Mouse (Mus musculus) heart, embryonic 13.5 days (tissue): ENCODE measurements around the gene Ptafr. TPM values are rescaled to one million over a fixed set of nuclear protein-coding genes. Genes with fewer than 3 reads are reported as not detected.
A peak's percentile ranks its signal among the peaks of the same experiment; 100 is the strongest.

Source experiments
- ATAC-seq: fragments of 200-750 bp; cut with Nextera tagmentation; 2 replicates; pipeline ENCODE4 v1.8.0; 2017; ENCODE audit warnings: moderate TSS enrichment; ENCODE audit not compliant: insufficient number of reproducible peaks, low FRiP score, low TSS enrichment; ENCODE audit errors: extremely low read depth
- H3K27ac ChIP-seq: fragments of 300-500 bp; sonication (generic); replicated peaks from 2 replicates; pipeline ENCODE4 v1.5.1; 2015; ENCODE audit warnings: moderate library complexity, mild to moderate bottlenecking, inconsistent platforms
- H3K27me3 ChIP-seq: fragments of 300-500 bp; sonication (generic); replicated peaks from 2 replicates; pipeline ENCODE4 v1.6.1; 2015; ENCODE audit warnings: mild to moderate bottlenecking, inconsistent platforms
- H3K36me3 ChIP-seq: fragments of 300-500 bp; sonication (generic); 2 replicates; pipeline ENCODE4 v1.6.1; 2015; ENCODE audit warnings: mild to moderate bottlenecking, inconsistent platforms
- H3K4me1 ChIP-seq: fragments of 300-500 bp; sonication (generic); 2 replicates; pipeline ENCODE4 v1.6.1; 2015; ENCODE audit warnings: inconsistent platforms
- H3K4me2 ChIP-seq: fragments of 300-500 bp; sonication (generic); 2 replicates; pipeline ENCODE4 v1.6.1; 2015; ENCODE audit warnings: inconsistent platforms, mild to moderate bottlenecking, moderate library complexity
- H3K4me3 ChIP-seq: fragments of 300-500 bp; sonication (generic); 2 replicates; pipeline ENCODE4 v1.5.1; 2015; ENCODE audit warnings: moderate library complexity, mild to moderate bottlenecking, inconsistent platforms
- H3K9ac ChIP-seq: fragments of 300-500 bp; sonication (generic); 2 replicates; pipeline ENCODE4 v1.6.1; 2015; ENCODE audit warnings: inconsistent platforms, mild to moderate bottlenecking, moderate library complexity
- H3K9me3 ChIP-seq: fragments of 300-500 bp; sonication (generic); 2 replicates; pipeline ENCODE4 v1.6.1; 2016; ENCODE audit warnings: inconsistent platforms
- WGBS: fragments of 180-500 bp; shearing (Covaris S2); methylation state at CpG from one replicate; pipeline ENCODE4 v1.1.7; 2015; ENCODE audit warnings: mixed read lengths; 5-methylcytosine and 5-hydroxymethylcytosine counted together
- polyA plus RNA-seq: library from polyadenylated mRNA; unstranded; fragments of >200 nt; fragmentation: Nextera tagmentation; extraction: Ambion mirVana; gene quantifications from 2 replicates; pipeline ENCODE4 v1.2.1, GENCODE M21; 2015

Gene Ptafr
- polyA plus RNA-seq, 1 experiment from 2014 or later, result 1.2 TPM

DNA sequence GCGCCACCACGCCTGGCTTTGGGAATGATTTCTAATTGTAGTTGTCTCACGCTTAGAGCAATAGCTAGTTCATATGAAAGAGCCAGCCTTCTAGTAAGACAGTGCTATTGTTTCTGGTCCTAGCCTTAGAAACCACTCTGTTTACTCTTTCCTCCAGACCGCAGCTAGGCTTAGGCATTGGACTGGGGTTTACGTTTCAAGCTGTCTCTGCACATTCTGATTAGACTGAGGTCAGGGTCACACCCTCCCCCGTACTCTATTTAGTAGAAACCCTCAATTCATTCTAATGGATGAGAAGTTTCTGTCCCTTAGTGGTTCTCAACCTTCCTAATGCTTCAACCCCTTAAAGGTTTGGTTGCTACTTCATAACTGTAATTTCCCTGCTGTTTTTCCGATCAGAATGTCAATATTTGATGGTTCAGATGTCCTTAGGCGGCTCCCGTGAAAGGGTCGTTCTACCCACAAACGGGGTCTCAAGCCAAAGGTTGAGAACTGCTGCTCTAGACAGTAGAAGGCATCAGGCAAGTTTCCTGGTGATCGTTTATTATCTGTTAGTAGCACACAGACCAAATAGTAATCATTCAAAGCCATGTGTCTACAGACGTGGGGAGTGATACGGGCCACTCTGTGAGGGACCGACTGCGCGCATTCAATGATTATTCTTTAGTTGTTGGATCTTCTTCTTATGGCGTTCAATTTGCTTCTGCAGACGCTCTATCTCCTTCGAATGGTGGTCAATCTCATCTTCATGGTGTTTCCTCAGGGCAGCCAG lies 33.6 kb upstream of the Ptafr start:
- H3K9ac ChIP-seq, result no peak overlapping the region
- no peaks in the 10 kb centered on the region for H3K27me3 ChIP-seq
- H3K4me3 ChIP-seq, result peak overlapping the region; percentile 67; the same call in 1 of the 2 replicates
- H3K27ac ChIP-seq, result peak overlapping the region; percentile 5; the same call in 1 of the 2 replicates
- peak overlapping the region; percentile 80 for H3K4me2 ChIP-seq
- 82% methylated on average over 20 of the region's 20 CpGs for WGBS
- no peak for ATAC-seq
- peaks cover 32% of the 10 kb centered on the region for H3K36me3 ChIP-seq
- peaks cover 33% of the 10 kb centered on the region for H3K4me1 ChIP-seq
- H3K9me3 ChIP-seq, result no peaks in the 10 kb centered on the region

DNA sequence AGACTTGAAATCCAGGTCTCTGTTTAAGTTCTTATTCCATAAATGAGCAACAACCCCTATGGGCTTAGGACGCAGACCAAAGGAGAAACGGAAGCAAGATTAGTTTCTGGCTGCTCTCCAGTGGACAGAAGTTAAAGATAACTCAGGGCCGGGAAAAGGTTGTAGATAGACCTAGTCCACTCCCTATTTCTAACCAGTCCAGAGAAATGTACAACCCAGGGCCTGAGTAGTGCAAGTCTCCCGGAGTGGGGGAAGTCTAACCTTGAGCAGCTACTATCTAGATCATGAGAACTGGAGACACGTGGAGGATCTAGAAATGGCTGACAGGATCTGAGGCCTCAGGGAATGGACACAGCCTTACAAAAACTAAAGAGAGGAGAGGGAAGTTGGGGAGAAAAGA lies 31.4 kb upstream of the Ptafr start:
- H3K9ac ChIP-seq, result peak overlapping the region; percentile 93
- H3K36me3 ChIP-seq, result peaks cover 32% of the 10 kb centered on the region
- no peaks in the 10 kb centered on the region for H3K27me3 ChIP-seq
- H3K4me2 ChIP-seq, result peak overlapping the region; percentile 80
- H3K9me3 ChIP-seq, result no peaks in the 10 kb centered on the region
- 1% methylated on average over 5 of the region's 5 CpGs for WGBS
- peaks cover 48% of the 10 kb centered on the region for H3K4me1 ChIP-seq
- ATAC-seq, result peak; percentile 28; the same call in 1 of the 2 replicates
- H3K27ac ChIP-seq, result peak overlapping the region; percentile 97
- peak overlapping the region; percentile 67 for H3K4me3 ChIP-seq

DNA sequence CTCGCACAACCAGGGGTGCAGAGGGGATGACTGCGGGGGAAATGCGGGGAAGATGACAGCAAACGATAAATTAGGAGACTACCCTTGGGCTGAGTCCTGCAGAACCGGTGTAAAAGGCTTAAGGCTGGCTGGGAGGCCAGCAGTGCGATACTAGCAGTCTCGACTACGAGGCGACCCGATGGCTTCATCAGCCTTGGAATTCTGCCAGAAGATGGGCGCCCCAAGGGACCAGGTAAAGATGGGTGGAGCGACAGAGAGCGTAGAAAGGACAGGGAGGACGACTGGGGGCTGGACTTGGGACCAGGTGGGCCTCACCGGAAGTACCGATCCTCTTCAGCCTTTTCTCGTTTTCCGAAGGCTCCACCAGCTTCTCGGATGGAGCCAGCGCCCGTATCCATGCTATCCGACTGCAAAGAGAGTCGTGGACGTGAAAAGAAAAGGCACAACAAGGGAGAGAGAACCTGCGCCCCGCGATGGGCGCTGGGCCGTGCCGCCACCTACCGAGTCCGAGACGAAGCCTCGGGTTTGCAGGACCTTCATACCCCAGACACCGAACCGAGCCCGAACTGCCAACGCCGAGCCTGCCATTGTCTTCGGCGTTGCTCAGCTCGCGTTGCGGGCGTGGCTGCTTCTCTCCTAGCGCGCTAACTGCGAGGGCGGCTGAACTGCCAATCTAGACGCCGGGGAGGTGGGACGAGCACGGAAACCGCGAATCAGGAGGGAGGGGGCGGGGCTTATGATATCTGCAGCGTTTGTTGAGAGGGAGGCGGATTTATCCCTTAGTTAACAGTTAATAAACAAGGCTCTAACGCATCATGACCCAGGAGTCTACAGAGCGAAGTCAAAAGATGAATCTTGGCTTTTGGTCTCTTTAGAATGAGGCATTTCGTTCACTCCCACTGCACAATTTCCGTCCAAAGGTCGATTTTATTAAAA lies 30.6 kb upstream of the Ptafr start, which contains the start of gene Atpif1:
Gene Atpif1 (minus strand): TSS at position 679 of the 936 bp plus-strand sequence.
- Histone ChIP-seq H3K4me3 (peak within 1 kb of the TSS; percentile 67), H3K4me1 (peaks cover 51% of the 10 kb centered on the region), H3K9ac (peak within 1 kb of the TSS; percentile 93), H3K36me3 (peaks cover 40% of the 10 kb centered on the region), H3K27me3 (no peaks in the 10 kb centered on the region), H3K27ac (peak within 1 kb of the TSS; percentile 97), H3K4me2 (peak within 1 kb of the TSS; percentile 80), H3K9me3 (no peaks in the 10 kb centered on the region)
- peak; percentile 80 for ATAC-seq
- under 1% methylated on average over 63 of the region's 63 CpGs for WGBS

DNA sequence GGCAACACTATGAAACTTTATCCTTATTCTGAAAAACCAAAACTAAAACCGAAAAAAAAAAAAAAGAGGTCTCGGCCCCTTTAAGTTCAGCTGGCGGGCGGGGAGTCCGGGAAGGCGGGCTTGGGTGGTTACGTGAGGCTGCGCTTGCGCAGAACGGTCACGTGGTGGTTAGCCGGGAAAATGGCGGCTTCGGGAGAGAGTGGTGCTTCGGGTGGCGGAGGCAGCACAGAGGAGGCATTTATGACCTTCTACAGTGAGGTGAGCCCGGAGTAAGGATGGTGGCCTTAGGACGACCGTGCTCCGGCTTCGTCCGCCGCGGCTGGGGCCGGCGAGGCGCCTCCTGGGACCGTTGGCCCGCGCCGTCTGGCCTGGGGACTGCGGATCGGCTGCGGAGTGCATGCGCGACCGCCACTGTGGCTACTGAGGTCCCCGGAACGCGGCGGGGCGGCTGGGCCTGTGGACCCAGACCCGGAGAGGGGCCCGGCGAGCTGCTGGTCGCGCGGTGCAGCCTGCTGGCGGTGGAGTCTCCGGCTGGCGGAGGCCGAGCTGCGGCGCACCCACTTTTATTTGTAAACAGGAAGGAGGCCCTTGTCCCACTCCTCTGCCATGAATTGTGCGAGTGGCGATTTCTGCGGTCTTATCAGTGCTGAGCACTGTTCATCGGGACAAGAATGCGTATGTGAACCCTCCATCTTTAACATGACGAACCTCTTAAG lies 28.3 kb upstream of the Ptafr start, which contains the start of gene Dnajc8:
Gene Dnajc8 (plus strand): TSS at position 145 of the 716 bp plus-strand sequence.
- ATAC-seq, result peak; percentile 56
- Histone ChIP-seq H3K9me3 (no peaks in the 10 kb centered on the region), H3K27me3 (no peaks in the 10 kb centered on the region), H3K4me2 (peak within 1 kb of the TSS; percentile 80), H3K4me3 (peak within 1 kb of the TSS; percentile 100), H3K9ac (peak within 1 kb of the TSS; percentile 96), H3K27ac (peak within 1 kb of the TSS; percentile 86), H3K4me1 (peaks cover 48% of the 10 kb centered on the region), H3K36me3 (peaks cover 43% of the 10 kb centered on the region)
- under 1% methylated on average over 60 of the region's 60 CpGs for WGBS

DNA sequence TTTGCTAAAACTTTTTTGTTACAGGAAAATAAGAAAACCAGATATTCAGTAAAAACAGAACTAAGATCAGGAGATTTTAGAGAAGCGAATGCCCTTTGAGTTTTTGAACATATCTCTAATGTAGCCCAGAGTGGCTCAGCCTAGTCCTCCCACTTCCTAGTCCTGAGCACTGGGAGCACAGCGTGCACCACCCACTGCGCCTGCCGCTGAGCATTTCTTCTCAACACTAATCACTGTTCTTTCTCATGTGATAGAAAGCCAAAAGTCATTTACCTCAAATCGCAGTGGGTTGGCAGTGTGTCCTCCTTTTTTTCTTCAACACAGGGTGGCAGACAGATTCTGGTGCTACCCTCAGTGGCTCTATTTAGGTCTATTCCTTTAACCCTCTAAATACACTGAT lies 24.4 kb upstream of the Ptafr start:
- 93% methylated on average over 5 of the region's 5 CpGs for WGBS
- no peak overlapping the region for H3K27ac ChIP-seq
- no peaks in the 10 kb centered on the region for H3K9me3 ChIP-seq
- no peak overlapping the region for H3K4me2 ChIP-seq
- H3K4me1 ChIP-seq, result peaks cover 25% of the 10 kb centered on the region
- H3K9ac ChIP-seq, result no peak overlapping the region
- ATAC-seq, result no peak
- no peak overlapping the region for H3K4me3 ChIP-seq
- H3K27me3 ChIP-seq, result no peaks in the 10 kb centered on the region
- H3K36me3 ChIP-seq, result peaks cover 67% of the 10 kb centered on the region

DNA sequence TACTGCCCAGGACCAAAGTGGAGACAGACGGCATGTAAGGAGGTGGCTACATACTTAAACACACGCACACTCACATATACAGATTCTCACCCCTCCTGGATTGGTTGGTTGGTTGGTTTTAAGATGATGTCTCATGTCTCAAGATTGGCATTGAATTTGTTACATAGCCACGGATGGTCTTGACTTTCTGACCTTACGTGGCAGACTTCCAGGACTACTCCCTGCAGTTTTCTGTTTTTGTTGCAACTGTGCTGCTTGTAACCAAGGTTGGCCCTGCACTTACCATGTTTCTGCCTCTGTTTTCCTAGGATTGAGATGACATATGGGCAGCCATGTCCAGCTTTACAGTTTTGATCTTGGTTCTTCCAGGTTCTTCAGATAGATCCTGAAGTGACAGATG lies 22.5 kb upstream of the Ptafr start:
- Histone ChIP-seq H3K4me2 (no peak overlapping the region), H3K27me3 (no peaks in the 10 kb centered on the region), H3K4me3 (no peak overlapping the region), H3K9ac (no peak overlapping the region), H3K27ac (no peak overlapping the region), H3K9me3 (no peaks in the 10 kb centered on the region), H3K36me3 (peaks cover 85% of the 10 kb centered on the region), H3K4me1 (peaks cover 14% of the 10 kb centered on the region)
- no peak for ATAC-seq
- WGBS, result 85% methylated on average over 4 of the region's 4 CpGs

DNA sequence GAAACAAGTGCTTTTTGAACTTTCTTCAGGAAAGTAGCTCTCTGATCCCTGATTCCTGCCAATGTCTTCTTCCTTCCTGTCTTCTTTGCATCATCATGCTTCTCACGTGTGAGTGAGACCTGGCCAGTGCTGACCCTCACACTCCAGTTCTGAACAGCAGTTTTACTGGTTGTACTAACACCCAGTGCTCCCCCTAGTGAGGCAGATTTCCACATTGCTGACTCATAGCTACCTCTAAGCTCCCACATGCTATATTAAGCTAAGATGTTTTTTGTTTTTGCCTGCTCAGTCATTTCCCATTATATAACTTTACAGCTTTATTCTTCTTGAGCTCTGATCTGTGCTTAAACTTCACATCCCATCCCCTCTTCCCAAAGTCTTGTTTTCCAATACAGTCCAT lies 21.1 kb upstream of the Ptafr start:
- ATAC-seq, result no peak
- Histone ChIP-seq H3K36me3 (peaks cover 96% of the 10 kb centered on the region), H3K27ac (no peak overlapping the region), H3K9me3 (no peaks in the 10 kb centered on the region), H3K4me1 (peaks cover 2% of the 10 kb centered on the region; the same call in 1 of the 2 replicates), H3K4me2 (no peak overlapping the region), H3K27me3 (no peaks in the 10 kb centered on the region), H3K9ac (no peak overlapping the region), H3K4me3 (no peak overlapping the region)
- 45% methylated on average over 1 of the region's 1 CpGs for WGBS

DNA sequence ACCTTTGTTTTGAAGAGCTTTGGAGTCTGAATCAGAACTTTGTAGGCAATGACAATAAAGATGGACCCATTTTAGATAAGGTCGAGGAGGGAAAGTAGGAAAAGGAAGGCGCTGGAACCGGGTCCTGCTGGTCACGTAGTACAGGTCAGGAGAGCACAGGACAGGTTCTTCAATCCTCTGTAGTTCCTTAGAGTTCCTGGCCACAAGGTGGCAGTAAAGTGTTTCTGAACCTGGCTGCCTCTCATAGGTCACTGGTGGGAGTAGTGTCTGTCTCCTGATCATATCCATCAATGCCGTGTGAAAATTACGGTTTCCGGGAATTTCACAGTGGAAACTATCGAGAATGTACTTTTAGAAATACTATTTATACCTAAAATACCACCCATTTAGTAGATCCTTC lies 18.0 kb upstream of the Ptafr start:
- 27% methylated on average over 8 of the region's 8 CpGs for WGBS

DNA sequence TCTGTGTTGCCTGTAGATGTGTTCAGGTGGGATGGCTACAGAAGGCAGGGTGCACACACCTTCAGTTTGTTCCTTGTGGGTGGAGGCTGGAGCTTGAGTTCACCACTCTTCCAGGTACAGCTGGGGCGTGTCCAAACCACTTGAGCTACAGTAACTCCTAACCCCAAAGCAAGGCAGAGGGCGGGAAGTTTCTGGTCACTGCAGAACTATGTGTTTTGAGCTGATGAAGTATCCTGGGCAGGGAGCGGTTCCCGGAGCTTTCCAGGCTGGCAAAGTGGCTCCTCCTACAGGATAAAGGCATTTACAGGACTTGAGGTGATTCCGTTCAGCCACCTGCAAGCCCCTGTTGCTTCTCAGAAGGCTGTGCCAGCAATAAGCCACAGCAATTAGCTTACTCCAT lies 9.6 kb upstream of the Ptafr start:
- H3K27ac ChIP-seq, result peak overlapping the region; percentile 58; the same call in 1 of the 2 replicates
- no peak overlapping the region for H3K4me2 ChIP-seq
- H3K9me3 ChIP-seq, result no peaks in the 10 kb centered on the region
- H3K27me3 ChIP-seq, result no peaks in the 10 kb centered on the region
- H3K4me1 ChIP-seq, result peaks cover 16% of the 10 kb centered on the region
- ATAC-seq, result no peak
- H3K4me3 ChIP-seq, result no peak overlapping the region
- H3K36me3 ChIP-seq, result peaks cover 48% of the 10 kb centered on the region
- 61% methylated on average over 5 of the region's 5 CpGs for WGBS
- peak overlapping the region; percentile 25; the same call in 1 of the 2 replicates for H3K9ac ChIP-seq

More for the DNA sequence above, 18.0 kb upstream of the Ptafr start:
- H3K36me3 ChIP-seq, result peaks cover 97% of the 10 kb centered on the region
- H3K27me3 ChIP-seq, result no peaks in the 10 kb centered on the region
- no peaks in the 10 kb centered on the region for H3K9me3 ChIP-seq
- H3K27ac ChIP-seq, result no peak overlapping the region
- ATAC-seq, result no peak; the same call in 1 of the 2 replicates
- no peak overlapping the region for H3K4me2 ChIP-seq
- H3K4me1 ChIP-seq, result no peaks in the 10 kb centered on the region
- H3K4me3 ChIP-seq, result no peak overlapping the region
- H3K9ac ChIP-seq, result no peak overlapping the region

DNA sequence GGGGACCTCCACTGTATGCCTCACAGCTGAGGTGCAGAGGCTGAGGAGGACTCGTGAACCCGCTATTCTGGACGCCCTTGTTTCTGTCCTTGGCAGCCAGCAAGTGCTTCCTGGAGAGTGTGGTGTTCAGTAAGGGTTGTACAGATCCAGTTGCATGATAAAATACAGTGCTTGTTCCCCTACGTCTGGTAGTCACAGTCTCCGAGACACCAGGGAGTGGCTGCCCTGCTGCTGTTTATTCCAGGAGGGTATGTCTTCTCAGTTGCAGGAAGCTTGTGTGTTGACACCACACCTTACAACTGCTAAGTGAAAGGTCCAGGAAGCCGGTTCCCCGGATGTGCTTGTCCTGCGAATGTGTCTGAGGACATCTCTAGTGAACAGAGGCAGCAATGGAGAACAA lies 9.2 kb upstream of the Ptafr start:
- 41% methylated on average over 8 of the region's 8 CpGs for WGBS
- no peak overlapping the region for H3K4me2 ChIP-seq
- no peak overlapping the region for H3K4me3 ChIP-seq
- no peaks in the 10 kb centered on the region for H3K9me3 ChIP-seq
- peaks cover 44% of the 10 kb centered on the region for H3K36me3 ChIP-seq
- H3K9ac ChIP-seq, result peak overlapping the region; percentile 25; the same call in 1 of the 2 replicates
- H3K27ac ChIP-seq, result peak overlapping the region; percentile 58
- no peaks in the 10 kb centered on the region for H3K27me3 ChIP-seq
- ATAC-seq, result no peak
- H3K4me1 ChIP-seq, result peaks cover 16% of the 10 kb centered on the region
